Mouse (Mus musculus) adrenal gland, postnatal 25 days (tissue): ENCODE results near the gene Smox. TPM values are rescaled to one million over a fixed set of nuclear protein-coding genes. Genes with fewer than 3 reads are reported as not detected.

Experiments
- DNase-seq: peaks from one replicate; pipeline ENCODE4 v3.0.0; 2021; ENCODE audit warnings: mixed read lengths
- total RNA-seq: library from RNA; stranded (reverse); gene quantifications from 2 replicates; pipeline ENCODE4 v1.2.3, GENCODE M21; 2021

The Smox gene
- total RNA-seq, 1 experiment from 2014 or later: 24.9 TPM

DNA sequence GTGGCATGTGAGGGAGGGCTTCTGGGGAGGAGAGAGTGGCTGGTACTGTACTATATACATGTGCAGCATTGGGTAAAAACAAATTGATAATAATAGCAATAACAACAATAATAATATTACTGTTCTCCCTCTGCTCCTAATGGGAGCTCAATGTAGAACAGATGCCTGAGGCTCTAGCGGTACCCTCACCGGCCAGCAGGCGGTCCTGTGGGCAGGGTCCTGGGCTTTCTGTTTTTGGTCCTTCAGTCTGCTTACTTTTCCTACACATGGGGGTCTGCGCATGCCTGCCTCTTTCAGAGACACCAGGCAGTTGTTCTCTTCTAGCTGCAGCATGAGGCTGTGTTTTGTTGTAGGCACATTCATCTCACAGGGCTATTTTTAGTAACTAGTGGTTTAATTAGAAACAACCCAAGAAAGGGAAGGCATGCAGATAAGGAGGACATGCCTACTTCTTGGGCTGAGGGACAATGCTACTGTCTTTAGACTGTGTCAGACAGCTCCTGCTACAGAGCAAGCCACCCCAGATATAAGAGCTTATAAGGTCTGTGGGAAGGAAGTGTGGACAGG, 22.8 kb downstream of the Smox start:
- no peak for DNase-seq

DNA sequence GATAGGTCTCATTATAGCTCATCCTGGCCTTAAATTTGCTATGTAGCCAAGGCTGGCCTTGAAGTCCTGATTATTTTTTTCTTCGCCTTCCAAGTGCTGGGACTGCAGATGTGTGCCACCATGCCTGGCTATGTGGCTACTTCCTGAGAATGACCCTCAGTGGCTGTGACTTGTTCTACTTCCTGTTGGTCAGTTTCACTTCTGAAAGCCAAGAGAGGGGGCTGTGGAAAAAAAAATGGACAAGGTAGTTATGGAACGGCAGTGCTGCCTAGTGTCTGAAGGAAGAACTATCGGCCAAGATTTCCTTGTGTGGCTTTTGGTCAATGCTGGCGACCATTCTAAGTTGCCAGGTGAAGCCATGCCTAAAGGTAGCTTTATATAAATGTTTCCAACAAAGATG, 26.3 kb downstream of the Smox start:
- DNase-seq: no peak

GRCm38 (mm10) chr2:131518790-131519189, 27.5 kb downstream of the Smox start:
- no peak for DNase-seq

- DNase-seq: no peak
These were observed 29.4 kb downstream of the Smox start for GRCm38 (mm10) chr2:131520743-131521142.

- DNase-seq: no peak
These were observed 35.8 kb downstream of the Smox start for GRCm38 (mm10) chr2:131527061-131527460.

- peak; percentile 39 for DNase-seq
These were observed 38.8 kb downstream of the Smox start for GRCm38 (mm10) chr2:131529898-131530622.

- peak; percentile 54 for DNase-seq
These were observed 39.3 kb downstream of the Smox start for GRCm38 (mm10) chr2:131530623-131531008.

DNA sequence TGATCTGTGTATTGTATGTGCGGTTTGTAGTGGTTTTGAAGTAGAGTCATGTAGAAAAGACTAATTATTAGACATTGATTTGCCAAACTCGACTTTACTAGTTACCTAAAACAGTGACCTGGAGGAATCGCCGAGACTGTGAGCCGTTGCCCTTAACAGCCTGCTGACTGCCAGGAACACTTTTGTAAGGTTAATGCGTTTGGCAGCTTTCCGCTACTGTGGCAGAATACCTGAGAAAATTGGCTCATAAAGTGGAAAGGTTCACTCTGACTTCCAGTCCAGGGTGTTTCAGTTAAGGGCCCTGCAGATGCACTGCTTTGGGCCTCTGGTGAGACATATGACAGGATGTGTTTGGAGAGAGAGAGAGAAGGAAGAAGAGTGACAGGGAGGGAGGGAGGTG, 40.0 kb downstream of the Smox start:
- no peak for DNase-seq

DNA sequence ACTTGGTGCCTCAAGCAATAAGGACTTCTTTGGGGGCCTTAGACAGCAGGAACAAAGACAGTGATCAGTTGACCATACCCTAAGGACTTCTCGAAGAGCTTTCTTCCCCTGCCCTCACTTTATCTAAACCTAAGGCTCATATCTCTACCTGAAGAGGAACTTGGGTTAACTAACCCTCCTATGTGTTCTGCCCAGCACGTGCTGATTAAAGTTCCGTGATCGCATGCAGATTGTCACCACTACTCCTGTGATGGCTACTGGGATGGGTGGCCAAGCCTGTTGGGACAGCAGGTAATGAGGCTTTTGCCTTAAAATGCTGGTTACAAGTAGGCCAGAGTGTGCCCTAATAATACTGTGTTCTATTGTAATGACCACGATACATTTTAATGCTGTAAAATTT, 43.9 kb downstream of the Smox start:
- no peak for DNase-seq

DNA sequence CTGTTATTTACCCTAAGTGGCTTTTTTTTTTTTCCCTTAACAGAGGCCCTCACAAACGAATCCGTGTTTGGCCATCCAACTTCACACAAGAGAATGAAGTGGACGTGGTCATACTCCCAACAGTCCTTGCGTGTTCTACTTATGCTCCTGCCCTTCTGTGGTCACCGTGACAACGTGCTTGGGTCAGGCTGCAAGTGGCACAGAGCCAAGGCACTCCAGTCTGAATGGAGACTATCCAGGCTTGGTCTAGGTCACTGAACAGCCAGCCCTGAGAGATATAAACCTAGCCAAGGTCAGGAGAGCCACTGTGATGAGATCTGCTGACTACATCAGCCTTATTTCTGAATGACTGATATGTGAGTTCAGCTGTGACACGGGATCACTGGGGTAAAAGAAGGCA, 47.0 kb downstream of the Smox start:
- DNase-seq: peak; percentile 86

DNA sequence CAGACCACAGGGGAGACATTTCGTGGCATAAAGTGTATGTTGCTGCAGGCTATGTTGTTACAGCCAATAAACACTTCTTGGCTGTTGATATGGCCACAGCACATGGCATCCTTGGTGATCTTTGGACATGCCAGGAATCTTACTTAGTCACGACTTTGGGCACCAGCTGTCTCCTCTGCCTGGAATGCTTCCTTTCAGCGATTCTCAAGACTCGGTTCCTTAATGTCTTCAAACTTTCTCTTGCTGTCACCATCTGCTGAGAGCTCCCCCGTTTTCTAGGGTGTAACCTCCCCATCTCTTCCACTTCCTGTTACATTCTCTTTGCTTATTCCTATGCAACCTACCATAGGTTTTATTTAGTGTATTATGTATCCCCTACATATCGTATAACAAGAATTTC, 48.5 kb downstream of the Smox start:
- no peak for DNase-seq

DNA sequence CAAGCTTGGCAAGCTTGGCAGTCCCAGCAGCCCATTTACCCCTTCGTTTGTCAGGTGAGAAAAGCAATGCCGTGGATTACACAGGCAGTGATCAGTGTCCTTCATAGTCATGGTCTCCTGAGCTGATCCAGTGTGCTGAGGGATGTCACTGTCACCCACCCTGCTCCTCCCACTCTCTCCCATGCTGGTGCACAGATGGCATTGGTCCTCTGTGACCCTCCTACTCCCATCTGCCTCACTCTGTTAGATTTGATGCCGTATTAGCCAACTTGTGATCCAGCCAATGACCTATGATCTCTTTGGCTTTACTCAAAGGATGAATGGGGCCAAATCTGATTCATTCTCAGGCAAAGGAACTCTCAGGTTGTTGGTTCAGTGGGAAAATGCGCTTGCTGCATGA, 50.4 kb downstream of the Smox start:
- DNase-seq: no peak

GRCm38 (mm10) chr2:131542531-131542930, 51.2 kb downstream of the Smox start:
- DNase-seq: no peak

- DNase-seq: peak; percentile 59
These were observed 54.4 kb downstream of the Smox start for GRCm38 (mm10) chr2:131545386-131546307.

GRCm38 (mm10) chr2:131546308-131546700, 55.0 kb downstream of the Smox start:
- no peak for DNase-seq

DNA sequence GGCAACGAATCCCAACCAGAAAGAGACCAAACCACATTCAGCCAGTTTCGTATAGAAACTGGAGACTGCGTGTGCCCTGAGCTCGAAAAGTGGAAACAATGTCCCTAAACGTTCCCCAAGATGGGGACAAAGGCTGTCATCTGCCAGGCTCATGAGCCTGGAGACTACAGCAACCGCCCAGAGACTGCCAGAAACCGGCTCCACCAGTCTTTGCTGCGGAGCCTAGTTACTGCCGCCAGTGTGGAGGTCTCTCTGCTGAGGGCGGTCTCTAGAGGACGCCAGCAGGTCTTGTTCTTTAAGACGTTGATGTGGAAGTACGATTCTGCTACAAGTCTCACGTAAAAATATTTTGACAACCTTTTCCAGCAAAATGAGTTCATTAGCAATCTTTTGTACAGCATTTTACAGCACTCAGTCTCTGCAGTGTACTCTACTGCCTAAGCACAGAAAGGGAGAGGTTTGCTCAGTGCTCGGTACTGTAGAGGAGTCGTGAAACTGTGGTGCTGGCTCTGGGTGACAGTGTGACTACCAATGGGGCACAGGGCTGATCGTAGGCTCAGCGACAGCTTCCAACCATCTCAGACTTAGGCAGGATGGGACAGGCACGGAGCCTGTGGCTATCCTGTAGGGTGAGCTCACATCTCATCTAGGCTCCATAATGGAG, 55.6 kb downstream of the Smox start:
- no peak for DNase-seq

DNA sequence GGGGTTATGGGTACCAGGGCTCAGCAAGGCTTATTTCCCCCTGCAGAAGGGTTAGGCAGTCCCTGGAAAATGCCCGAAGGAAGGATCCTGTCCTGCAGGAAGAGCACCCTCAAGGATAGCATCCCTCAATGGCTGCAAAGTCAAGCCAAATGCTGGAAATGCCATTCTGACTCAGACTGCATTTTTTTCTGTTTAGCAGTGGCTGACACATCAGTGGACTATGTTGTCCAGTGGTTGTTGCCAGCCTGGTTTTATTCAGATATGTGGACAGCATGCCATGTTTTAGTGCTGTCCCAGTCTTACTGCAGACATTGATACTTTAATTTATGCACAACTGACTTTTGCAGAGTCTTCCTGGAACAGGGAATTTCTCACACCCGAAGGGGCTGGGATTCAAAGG, 57.0 kb downstream of the Smox start:
- no peak for DNase-seq

- DNase-seq: no peak
These were observed 57.8 kb downstream of the Smox start for GRCm38 (mm10) chr2:131549090-131549489.

GRCm38 (mm10) chr2:131550474-131550873, 59.2 kb downstream of the Smox start:
- no peak for DNase-seq

DNA sequence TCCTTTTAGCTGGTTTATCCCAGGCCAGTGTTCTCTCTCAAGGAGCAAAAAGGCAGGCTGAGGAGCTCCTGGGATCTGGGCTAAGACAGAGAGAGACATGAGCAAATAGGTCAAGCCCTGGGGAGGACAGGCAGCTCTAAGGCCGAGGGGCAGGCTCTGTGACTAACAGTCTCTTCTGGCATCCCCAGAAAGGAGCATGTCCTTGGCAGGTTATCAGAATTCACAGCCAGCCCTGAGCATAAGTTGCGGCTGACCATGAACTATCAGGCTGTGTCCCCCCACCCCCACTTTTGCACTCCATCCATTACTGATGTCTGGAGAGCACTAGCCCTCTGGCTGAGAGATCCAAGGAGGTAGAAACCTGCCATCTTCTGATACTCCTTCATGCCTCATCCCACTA, 59.6 kb downstream of the Smox start:
- DNase-seq: peak; percentile 78

DNA sequence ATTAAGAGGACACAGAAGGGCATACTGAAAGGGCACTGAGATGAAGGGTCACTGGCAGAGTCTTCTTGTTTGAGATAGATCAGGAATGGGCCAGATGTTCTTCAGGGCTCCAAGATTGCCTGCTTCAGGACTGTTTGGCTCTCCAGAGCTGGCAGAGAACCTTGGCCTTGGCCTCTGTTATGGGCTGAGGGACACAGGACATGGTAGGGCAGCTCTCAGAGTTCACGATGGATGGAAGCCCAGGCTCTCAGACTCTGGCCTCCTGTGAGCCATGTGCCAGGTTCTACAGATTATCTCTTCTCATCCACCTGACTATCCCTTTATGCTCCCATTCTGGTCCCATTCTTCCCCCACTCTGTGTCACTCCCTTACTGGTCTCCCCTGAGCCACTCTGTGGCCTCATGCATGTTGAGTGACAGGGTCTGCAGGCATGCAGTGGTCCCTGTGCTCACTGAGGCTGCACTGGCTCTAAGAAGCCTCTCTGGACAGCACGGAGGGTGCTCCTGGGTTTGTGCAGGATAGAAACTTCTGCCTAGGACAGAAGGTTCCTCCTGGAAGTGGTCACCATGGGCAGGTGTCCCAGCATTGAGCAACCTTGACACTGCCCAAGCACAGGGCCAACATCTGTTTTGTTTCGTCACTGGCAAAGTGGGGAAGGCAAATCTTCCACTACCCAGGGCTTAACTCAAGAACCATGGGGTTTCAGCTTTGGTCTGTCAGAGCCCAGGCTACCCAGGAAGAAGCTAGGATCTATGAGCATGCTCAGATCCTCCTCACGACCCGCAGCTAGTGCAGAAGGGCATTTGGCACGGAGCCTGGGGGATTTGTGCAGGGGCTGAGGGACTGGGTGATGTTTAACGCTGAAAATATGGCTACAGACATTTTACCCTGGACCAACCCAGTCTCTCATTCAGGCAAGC, 60.7 kb downstream of the Smox start:
- peak; percentile 41 for DNase-seq
